Mouse (Mus musculus) CD8-positive naive resting alpha-beta T cell, adult 2 months (primary cell): ENCODE results near the gene Stat3.

Experiments
- DNase-seq, 2 experiments: peaks; one replicate each; pipeline ENCODE4 v3.0.0; 2022; ENCODE audit warnings: low read depth in 2 of 2, low spot score in 2 of 2

The Stat3 gene

DNA sequence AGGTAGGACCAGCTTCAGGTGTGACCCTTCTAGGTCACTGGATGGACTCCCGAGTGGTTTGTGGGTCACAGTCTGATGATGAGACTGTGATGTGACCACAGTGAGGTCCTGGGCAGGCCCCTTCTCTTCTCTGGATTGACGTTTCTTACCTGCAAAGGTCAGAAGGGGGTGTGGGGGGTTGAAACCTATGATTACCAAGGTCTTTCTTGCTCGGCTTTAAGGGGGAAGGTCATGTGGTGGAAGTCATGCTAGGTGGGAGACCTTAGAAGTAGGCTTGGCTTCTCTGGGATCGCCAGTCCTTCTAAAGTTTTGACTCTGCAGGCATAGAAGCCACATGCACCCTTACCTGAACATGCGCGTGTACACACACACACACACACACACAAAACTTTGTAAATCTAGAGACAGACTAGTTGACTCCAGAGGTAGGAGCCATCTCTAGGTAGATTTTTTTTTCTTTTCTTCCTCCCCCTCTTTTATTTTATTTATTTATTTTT, 79.7 kb downstream of the Stat3 start:
- no peak for DNase-seq

DNA sequence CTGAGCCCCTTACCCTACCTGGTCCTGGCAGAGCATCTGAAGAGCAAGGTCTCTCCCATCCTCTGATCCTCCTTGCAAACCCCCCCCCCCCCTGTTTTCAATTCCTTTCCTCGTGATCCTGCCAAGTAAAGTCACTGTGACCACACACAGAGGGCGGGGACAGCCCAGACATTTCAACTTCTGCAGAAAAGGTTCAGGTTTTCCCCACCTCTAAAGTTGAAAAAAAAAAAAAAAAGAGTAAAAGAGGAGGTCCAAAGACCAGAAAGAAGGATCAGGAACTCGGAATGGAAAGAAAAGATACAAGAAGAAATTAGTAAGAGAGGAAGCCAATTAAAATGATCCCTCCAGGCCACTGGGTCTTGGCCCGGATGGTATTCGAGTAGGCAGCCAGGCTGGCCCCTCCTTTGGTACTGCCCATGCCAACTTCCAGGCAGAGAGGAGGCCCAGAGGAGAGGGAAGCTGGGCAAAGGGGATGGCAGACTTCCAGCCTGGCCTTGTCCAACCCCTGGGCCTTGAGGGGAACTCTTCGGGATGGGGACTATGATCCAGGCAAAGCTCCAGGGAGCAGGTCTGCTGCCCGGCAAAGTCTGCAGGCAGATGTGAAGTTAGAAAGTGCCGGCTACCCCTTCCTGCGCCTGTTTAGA, 80.3 kb downstream of the Stat3 start, which contains the start of gene Stat5a:
Gene Stat5a, plus strand, starts transcription at position 417 of the 644 bp plus-strand sequence.
- no peak for DNase-seq

- DNase-seq: no peak
Measured at GRCm38 (mm10) chr11:100857960-100858359, 81.4 kb downstream of the Stat3 start.

- DNase-seq: no peak
Measured at GRCm38 (mm10) chr11:100855178-100855577, 84.2 kb downstream of the Stat3 start.

GRCm38 (mm10) chr11:100854268-100854667, 85.1 kb downstream of the Stat3 start:
- no peak for DNase-seq

GRCm38 (mm10) chr11:100853018-100853417, 86.3 kb downstream of the Stat3 start:
- no peak for DNase-seq

- DNase-seq: no peak
Measured at GRCm38 (mm10) chr11:100852088-100852487, 87.3 kb downstream of the Stat3 start.

DNA sequence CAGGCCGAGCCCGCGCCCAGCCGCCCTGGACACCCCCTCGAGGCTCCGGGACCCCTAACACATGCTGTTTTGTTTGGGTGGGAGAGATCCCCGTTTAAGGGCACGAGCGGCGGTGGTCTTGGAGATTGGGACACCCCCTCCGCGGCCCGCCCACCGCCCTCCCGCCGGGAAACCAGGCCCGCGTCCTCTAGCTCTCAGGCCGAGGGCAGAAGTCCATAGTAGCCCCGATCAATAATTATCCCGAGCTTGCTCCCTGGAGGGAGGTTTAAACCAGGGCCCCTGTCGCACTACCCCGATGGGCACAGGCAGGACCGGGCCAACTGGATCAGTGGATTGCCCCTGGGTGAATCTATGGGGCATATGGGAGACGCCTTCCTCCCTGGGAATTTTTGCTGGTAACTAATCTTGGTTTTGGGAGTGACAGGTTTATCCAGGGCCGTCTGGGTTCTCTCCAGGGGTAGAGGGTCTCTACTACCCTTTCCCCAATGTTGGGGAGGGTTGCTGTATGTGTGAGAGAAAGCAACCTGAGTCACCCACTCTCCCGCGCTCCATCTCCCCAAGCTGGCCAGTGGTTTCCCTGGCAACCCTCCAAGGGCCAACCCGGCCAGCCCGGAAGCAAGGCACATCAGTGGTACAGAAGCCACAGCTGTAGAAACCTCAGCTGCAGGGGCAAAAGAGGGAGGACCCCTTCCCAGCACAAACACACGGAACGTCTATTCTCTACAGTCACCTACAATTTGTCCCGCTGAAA, 88.4 kb downstream of the Stat3 start:
- DNase-seq: no peak

DNA sequence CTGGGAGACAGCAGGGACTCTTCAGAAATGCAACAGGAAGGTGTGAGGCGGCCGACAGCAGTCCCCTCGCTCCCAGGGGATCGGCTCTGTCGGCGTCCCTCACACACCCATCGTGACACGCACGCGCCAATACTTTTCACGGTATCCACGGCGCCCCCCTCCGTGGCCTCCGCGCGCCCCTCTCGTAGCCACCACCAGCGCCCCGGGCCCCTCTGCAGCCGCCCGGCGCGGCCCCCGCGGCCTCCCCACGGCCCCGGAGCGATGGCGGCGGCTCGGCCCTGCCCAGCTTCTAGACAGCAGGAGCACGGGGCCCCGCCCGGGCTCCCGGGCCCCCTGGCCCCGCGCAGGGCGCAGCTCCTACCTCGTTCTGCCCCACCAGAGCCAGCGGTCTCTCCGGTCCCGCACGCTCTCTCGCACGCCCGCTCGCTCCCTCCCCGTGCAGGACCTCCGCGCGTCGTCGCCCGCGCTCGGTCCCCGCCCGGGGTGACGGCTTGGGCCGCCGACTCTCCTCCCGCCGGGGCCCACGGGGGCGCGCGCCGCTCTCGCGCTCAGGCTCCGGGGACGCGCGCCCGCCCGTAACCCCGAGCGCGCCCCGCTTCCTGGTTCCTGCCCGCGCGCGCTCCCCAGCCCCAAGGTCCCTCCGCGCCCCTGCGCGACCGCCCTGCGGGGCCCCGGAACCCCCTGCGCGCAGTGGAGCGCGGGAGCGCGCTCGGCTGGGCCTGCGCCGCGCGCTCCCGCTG, 89.1 kb downstream of the Stat3 start, which contains the start of gene Stat5b:
Gene Stat5b, minus strand, starts transcription at position 687 of the 740 bp plus-strand sequence.
- DNase-seq: peak; percentile 62 to 71

- DNase-seq: no peak
Measured at GRCm38 (mm10) chr11:100849456-100850037, 89.8 kb downstream of the Stat3 start.

GRCm38 (mm10) chr11:100848789-100849379, 90.5 kb downstream of the Stat3 start:
- no peak for DNase-seq

GRCm38 (mm10) chr11:100848080-100848479, 91.3 kb downstream of the Stat3 start:
- peak in 1 of 2 experiments; percentile 56 for DNase-seq

DNA sequence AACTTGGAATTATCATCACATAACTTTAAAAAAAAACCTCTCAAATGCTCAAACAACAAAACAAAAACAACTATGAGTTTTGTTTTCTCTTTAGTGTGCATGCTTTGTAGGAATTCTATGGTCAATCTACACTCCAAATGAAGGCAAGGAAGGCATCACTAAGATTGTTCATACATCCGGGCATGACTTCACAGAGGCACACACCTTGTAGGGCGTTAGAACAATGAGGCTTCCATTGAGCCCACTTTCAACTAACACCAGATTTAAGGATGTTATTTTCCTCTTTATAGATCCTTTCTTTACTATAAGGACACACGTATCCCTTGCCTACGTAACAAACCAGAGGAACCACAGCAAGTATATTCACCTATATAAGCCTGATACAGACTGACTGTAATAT, 91.8 kb downstream of the Stat3 start:
- DNase-seq: no peak

DNA sequence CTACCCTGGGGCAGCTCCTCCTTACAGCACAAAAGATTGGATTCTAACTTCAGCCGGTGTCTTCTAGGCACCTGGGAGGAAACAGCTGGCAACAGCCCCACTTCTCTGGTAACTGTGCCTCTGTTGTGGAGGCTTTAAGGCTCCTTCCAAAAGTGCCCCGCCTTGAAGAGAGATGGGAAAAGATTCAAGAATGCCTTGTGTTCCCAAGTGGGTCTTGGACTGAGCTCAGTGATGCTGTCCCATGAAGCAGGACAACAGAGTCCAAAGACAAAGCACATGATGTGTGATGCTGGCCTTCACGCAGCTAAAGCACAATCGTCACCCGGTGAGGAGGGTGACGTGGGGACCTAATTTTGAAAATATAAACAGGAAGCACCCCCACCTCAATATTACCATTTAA, 93.5 kb downstream of the Stat3 start:
- DNase-seq: peak; percentile 69 to 79

DNA sequence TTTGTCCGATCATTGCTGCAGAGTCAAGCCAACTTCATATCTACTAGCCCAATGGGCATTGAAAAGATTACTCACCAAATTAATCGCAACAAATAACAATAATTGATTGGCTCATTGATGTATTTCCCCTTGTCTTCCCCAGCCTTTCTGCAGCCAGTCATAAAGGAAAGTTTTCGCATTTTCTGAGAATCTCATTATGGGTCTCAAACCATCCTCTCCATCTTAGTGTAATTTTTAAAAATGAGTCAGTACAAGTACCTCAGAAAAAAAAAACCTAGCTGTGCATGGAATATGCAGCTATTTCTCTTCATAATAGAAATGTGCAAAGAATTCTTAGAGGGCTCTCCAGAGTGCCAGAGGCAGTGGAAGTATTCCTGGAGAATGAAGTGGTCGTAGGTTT, 95.2 kb downstream of the Stat3 start:
- no peak for DNase-seq

GRCm38 (mm10) chr11:100843070-100843669, 96.2 kb downstream of the Stat3 start:
- no peak for DNase-seq

- no peak for DNase-seq
Measured at GRCm38 (mm10) chr11:100842025-100842424, 97.3 kb downstream of the Stat3 start.

GRCm38 (mm10) chr11:100840866-100841265, 98.5 kb downstream of the Stat3 start:
- peak in 1 of 2 experiments; percentile 43 for DNase-seq

GRCm38 (mm10) chr11:100839523-100839922, 99.8 kb downstream of the Stat3 start:
- no peak for DNase-seq

DNA sequence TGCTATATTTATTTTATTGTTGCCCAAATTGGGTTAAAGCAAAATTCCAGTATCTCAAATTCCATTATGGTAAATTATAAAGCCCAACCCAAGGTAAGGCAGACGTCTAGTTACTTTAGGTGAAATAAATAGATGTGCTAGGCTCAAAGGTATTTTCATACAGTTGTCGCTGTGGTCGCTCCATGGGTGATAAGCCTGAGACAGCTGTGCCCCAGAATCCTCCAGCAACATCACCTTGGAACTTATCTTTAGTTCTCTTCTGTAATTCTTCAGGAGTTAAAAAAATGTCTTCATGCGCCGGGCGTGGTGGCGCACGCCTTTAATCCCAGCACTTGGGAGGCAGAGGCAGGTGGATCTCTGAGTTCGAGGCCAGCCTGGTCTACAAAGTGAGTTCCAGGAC, 100.4 kb downstream of the Stat3 start:
- no peak for DNase-seq
